ENCODE assay signal across 10 mouse cellular contexts in genomic region chr6:86996629-86997307, GRCm38 (mm10). TPM values are rescaled to one million over a fixed set of nuclear protein-coding genes. Genes with fewer than 3 reads are reported as not detected.
DNase-seq lines count a peak whose midpoint lies in the region; ATAC-seq and TF ChIP-seq lines count a peak whose summit lies in the region.
"Had no signal": no experiment of that assay in that cellular context is flagged by ENCODE, and none has a peak within 500 bp of the region (broad histone marks: within the 10 kb centered on the region; RNA-seq: fewer than 3 reads in every experiment).

No protein-coding gene starts in this region.

- no peaks in the 10 kb centered on the region for H3K4me1 ChIP-seq in forebrain, embryonic 15.5 days
- H3K4me1 ChIP-seq in forebrain, embryonic 13.5 days = 0 out of 2 replicates have a peak, but pooled peaks cover 3% of the 10 kb centered on the region
- peaks cover 32% of the 10 kb centered on the region for H3K4me1 ChIP-seq in heart, embryonic 13.5 days

- 69% methylated on average over 5 of the region's 5 CpGs for WGBS in forebrain, embryonic 15.5 days
- 86% methylated on average over 5 of the region's 5 CpGs for WGBS in forebrain, embryonic 13.5 days
- 76% methylated on average over 5 of the region's 5 CpGs for WGBS in heart, embryonic 13.5 days

- intact Hi-C loops in left cerebral cortex, adult 2 months (cut with DNase I) = no loop called here
- intact Hi-C loops in left cerebral cortex, postnatal 36 days (cut with DNase I) = no loop called here

- H3K4me3 ChIP-seq in forebrain, embryonic 15.5 days = no peak overlapping the region
- no peak overlapping the region for H3K4me3 ChIP-seq in forebrain, embryonic 13.5 days
- H3K4me3 ChIP-seq in left cerebral cortex, adult 2 months = no peak overlapping the region
- no peak overlapping the region for H3K4me3 ChIP-seq in heart, embryonic 13.5 days

- ATAC-seq in forebrain, embryonic 15.5 days (replicated peaks) = no peak
- no peak for ATAC-seq in forebrain, embryonic 13.5 days
- no peak for ATAC-seq in heart, embryonic 13.5 days (ENCODE audit: extremely low read depth, insufficient number of reproducible peaks, low FRiP score, low TSS enrichment)

- H3K36me3 ChIP-seq in forebrain, embryonic 15.5 days = peaks cover 18% of the 10 kb centered on the region; the same call in 1 of the 2 replicates
- H3K36me3 ChIP-seq in forebrain, embryonic 13.5 days (ENCODE audit: poor library complexity, severe bottlenecking) = peaks cover 33% of the 10 kb centered on the region
- peaks cover 58% of the 10 kb centered on the region for H3K36me3 ChIP-seq in heart, embryonic 13.5 days

- H3K9ac ChIP-seq in forebrain, embryonic 15.5 days (replicated peaks) = no peak overlapping the region
- no peak overlapping the region for H3K9ac ChIP-seq in forebrain, embryonic 13.5 days
- 0 out of 2 replicates have a peak overlapping the region, but pooled peaks have one; percentile 25 for H3K9ac ChIP-seq in heart, embryonic 13.5 days

- H3K27ac ChIP-seq in forebrain, embryonic 15.5 days (replicated peaks) = 0 out of 2 replicates have a peak overlapping the region, but pooled peaks have one; percentile 17
- H3K27ac ChIP-seq in forebrain, embryonic 13.5 days = no peak overlapping the region
- H3K27ac ChIP-seq in left cerebral cortex, adult 2 months = peak overlapping the region; percentile 85
- H3K27ac ChIP-seq in heart, embryonic 13.5 days (replicated peaks) = 0 out of 2 replicates have a peak overlapping the region, but pooled peaks have one; percentile 8

- no peaks in the 10 kb centered on the region for H3K9me3 ChIP-seq in forebrain, embryonic 15.5 days
- H3K9me3 ChIP-seq in forebrain, embryonic 13.5 days (replicated peaks) = no peaks in the 10 kb centered on the region
- no peaks in the 10 kb centered on the region for H3K9me3 ChIP-seq in heart, embryonic 13.5 days

- TF ChIP-seq CTCF in left cerebral cortex, adult 2 months (IDR thresholded peaks at IDR 0.05) = no peak

- H3K4me2 ChIP-seq in forebrain, embryonic 15.5 days (replicated peaks) = no peak overlapping the region
- H3K4me2 ChIP-seq in forebrain, embryonic 13.5 days = no peak overlapping the region
- no peak overlapping the region for H3K4me2 ChIP-seq in heart, embryonic 13.5 days

- peak; percentile 22 to 35 for DNase-seq in left cerebral cortex, adult 2 months (ENCODE audit: extremely low spot score in 1 of 2, low spot score in 2 of 2)
- no peak for DNase-seq in left cerebral cortex, adult 11 months (ENCODE audit: low spot score)
- peak; percentile 42 to 52 for DNase-seq in left cerebral cortex, postnatal 36 days (ENCODE audit: low spot score in 2 of 2)
- DNase-seq in thymus, postnatal 36 days = no peak
- no peak for DNase-seq in adrenal gland, adult 18-20 months (ENCODE audit: low spot score in 2 of 2)
- DNase-seq: embryo, embryonic 11 days; gastrocnemius, postnatal 36 days had no signal

- no peaks in the 10 kb centered on the region for H3K27me3 ChIP-seq in forebrain, embryonic 15.5 days
- no peaks in the 10 kb centered on the region for H3K27me3 ChIP-seq in forebrain, embryonic 13.5 days
- no peaks in the 10 kb centered on the region for H3K27me3 ChIP-seq in heart, embryonic 13.5 days (replicated peaks)

RNA-seq across cellular contexts. Expression of gene Nfu1, which starts 12.3 kb away (rescaled TPM):
- polyA plus RNA-seq in forebrain, embryonic 15.5 days (2015; fragmentation: Nextera tagmentation; extraction: Ambion mirVana) = 101 and 106 TPM in 2 replicates
- 91.9 and 99.1 TPM in 2 replicates for polyA plus RNA-seq in forebrain, embryonic 13.5 days (2015; fragmentation: Nextera tagmentation; extraction: Ambion mirVana)
- total RNA-seq in left cerebral cortex, adult 2 months (2021) = 10 to 100 TPM; 56.0 to 57.2 TPM
- 88.8 and 105 TPM in 2 replicates for polyA plus RNA-seq in heart, embryonic 13.5 days (2015; fragmentation: Nextera tagmentation; extraction: Ambion mirVana)
- total RNA-seq in left cerebral cortex, postnatal 36 days (2021) = 10 to 100 TPM; 57.6 to 57.9 TPM
- total RNA-seq in adrenal gland, adult 18-20 months (2021) = 10 to 100 TPM; 76.6 to 86.9 TPM

RNA-seq across cellular contexts. Expression of gene Gfpt1, which starts 45.9 kb away (rescaled TPM):
- 18.6 and 19.6 TPM in 2 replicates for polyA plus RNA-seq in forebrain, embryonic 15.5 days (2015; fragmentation: Nextera tagmentation; extraction: Ambion mirVana)
- polyA plus RNA-seq in forebrain, embryonic 13.5 days (2015; fragmentation: Nextera tagmentation; extraction: Ambion mirVana) = 17.3 and 17.9 TPM in 2 replicates
- total RNA-seq in left cerebral cortex, adult 2 months (2021) = 10 to 100 TPM; 51.5 to 56.0 TPM
- 11.7 and 12.1 TPM in 2 replicates for polyA plus RNA-seq in heart, embryonic 13.5 days (2015; fragmentation: Nextera tagmentation; extraction: Ambion mirVana)
- 10 to 100 TPM; 48.1 to 52.9 TPM for total RNA-seq in left cerebral cortex, postnatal 36 days (2021)
- total RNA-seq in adrenal gland, adult 18-20 months (2021) = 10 to 100 TPM; 50.0 to 52.9 TPM

Comparison
In these comparisons a context has a peak if more than half of its experiments do, and no peak if none do; other contexts are left out.
1. DNase-seq: peak in left cerebral cortex, adult 2 months (2 of 2) and left cerebral cortex, postnatal 36 days (2 of 2); none in left cerebral cortex, adult 11 months (single experiment), thymus, postnatal 36 days (0 of 2) and adrenal gland, adult 18-20 months (0 of 2).